Mouse (Mus musculus): ENCODE data around the gene Tex37. TPM values are rescaled to one million over a fixed set of nuclear protein-coding genes. Genes with fewer than 3 reads are reported as not detected.
A peak's percentile ranks its signal among the peaks of the same experiment; 100 is the strongest.

The Tex37 gene
- not detected in 2 replicates for polyA plus RNA-seq (2012; ENCODE audit: insufficient read depth, insufficient read length, low replicate concordance, missing spikeins)

DNA sequence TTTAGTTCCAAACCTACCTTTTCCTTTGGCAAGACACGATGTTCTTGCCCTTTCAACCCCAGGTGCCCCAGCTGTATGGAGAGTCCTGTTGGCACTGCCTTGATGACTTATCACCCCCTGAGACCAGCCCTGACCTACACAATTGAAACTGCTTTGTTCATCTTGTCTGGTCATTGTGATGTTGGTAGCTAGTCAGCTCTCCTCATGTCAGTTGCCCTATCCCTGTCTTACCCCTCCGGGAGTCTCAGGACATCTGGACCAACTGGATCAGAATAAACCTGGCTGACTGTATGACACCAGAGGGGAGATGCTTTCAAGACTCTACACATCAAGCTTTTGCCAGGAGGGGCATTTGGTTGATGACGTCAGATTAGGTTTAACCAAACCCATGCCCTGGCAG is at the start of gene Tex37:
Tex37 (minus strand) TSS at position 101 of the 400 bp plus-strand sequence.
- peaks cover 6% of the 10 kb centered on the region; the same call in 1 of the 2 replicates for H3K4me1 ChIP-seq (ENCODE audit: control insufficient read depth, insufficient read depth, low read length)
- no peak within 1 kb of the TSS for H3K27ac ChIP-seq (ENCODE audit: insufficient read depth, low read depth, low read length)
- TF ChIP-seq POLR2A (IDR thresholded peaks at IDR 0.05; ENCODE audit: insufficient read depth, low read depth, low read length) (no peak), CTCF (IDR thresholded peaks at IDR 0.05; ENCODE audit: insufficient read depth, low read depth, low read length) (no peak)
- H3K4me3 ChIP-seq (ENCODE audit: insufficient read depth, low read depth, low read length): no peak within 1 kb of the TSS
- 89% methylated on average over 3 of the region's 3 CpGs for WGBS

GRCm38 (mm10) chr6:70968291-70968690 is 49.6 kb upstream of the Tex37 start:
- 82% methylated on average over 4 of the region's 4 CpGs for WGBS
- H3K4me1 ChIP-seq (ENCODE audit: control insufficient read depth, insufficient read depth, low read length): peaks cover 5% of the 10 kb centered on the region; the same call in 1 of the 2 replicates
- no peak overlapping the region for H3K27ac ChIP-seq (ENCODE audit: insufficient read depth, low read depth, low read length)
- no peak overlapping the region for H3K4me3 ChIP-seq (ENCODE audit: insufficient read depth, low read depth, low read length)
- TF ChIP-seq CTCF (IDR thresholded peaks at IDR 0.05; ENCODE audit: insufficient read depth, low read depth, low read length) (no peak), POLR2A (IDR thresholded peaks at IDR 0.05; ENCODE audit: insufficient read depth, low read depth, low read length) (no peak)

DNA sequence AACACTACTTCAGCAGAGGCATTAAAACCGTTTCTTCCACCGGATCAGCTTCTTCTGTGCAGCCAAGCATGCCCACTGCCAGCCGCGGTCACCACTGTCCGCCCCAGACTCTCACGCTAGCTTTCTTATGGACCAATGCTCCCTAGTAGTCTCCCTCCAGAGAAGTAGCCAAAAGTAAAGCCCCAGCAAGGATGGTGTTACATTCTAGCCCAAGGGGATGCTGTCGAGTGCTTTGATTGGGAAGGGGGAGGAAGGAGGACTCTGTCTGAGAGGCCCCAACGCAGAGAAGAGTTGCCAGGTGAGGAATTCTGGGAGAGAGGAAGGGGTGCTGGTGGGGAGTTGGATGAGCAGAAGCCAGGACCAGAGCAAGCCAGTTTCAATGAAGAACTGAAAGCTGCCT is 48.7 kb upstream of the Tex37 start:
- H3K4me3 ChIP-seq (ENCODE audit: insufficient read depth, low read depth, low read length): no peak overlapping the region
- WGBS: 4% methylated on average over 8 of the region's 8 CpGs
- TF ChIP-seq CTCF (IDR thresholded peaks at IDR 0.05; ENCODE audit: insufficient read depth, low read depth, low read length): no peak
- TF ChIP-seq POLR2A (IDR thresholded peaks at IDR 0.05; ENCODE audit: insufficient read depth, low read depth, low read length): no peak
- H3K4me1 ChIP-seq (ENCODE audit: control insufficient read depth, insufficient read depth, low read length): peaks cover 5% of the 10 kb centered on the region; the same call in 1 of the 2 replicates
- no peak overlapping the region for H3K27ac ChIP-seq (ENCODE audit: insufficient read depth, low read depth, low read length)

GRCm38 (mm10) chr6:70965694-70966093 is 47.0 kb upstream of the Tex37 start:
- no peak for TF ChIP-seq CTCF (IDR thresholded peaks at IDR 0.05; ENCODE audit: insufficient read depth, low read depth, low read length)
- TF ChIP-seq POLR2A (IDR thresholded peaks at IDR 0.05; ENCODE audit: insufficient read depth, low read depth, low read length): no peak
- Histone ChIP-seq H3K4me3 (ENCODE audit: insufficient read depth, low read depth, low read length) (no peak overlapping the region), H3K4me1 (ENCODE audit: control insufficient read depth, insufficient read depth, low read length) (peaks cover 5% of the 10 kb centered on the region; the same call in 1 of the 2 replicates), H3K27ac (ENCODE audit: insufficient read depth, low read depth, low read length) (no peak overlapping the region)
- 44% methylated on average over 7 of the region's 7 CpGs for WGBS

DNA sequence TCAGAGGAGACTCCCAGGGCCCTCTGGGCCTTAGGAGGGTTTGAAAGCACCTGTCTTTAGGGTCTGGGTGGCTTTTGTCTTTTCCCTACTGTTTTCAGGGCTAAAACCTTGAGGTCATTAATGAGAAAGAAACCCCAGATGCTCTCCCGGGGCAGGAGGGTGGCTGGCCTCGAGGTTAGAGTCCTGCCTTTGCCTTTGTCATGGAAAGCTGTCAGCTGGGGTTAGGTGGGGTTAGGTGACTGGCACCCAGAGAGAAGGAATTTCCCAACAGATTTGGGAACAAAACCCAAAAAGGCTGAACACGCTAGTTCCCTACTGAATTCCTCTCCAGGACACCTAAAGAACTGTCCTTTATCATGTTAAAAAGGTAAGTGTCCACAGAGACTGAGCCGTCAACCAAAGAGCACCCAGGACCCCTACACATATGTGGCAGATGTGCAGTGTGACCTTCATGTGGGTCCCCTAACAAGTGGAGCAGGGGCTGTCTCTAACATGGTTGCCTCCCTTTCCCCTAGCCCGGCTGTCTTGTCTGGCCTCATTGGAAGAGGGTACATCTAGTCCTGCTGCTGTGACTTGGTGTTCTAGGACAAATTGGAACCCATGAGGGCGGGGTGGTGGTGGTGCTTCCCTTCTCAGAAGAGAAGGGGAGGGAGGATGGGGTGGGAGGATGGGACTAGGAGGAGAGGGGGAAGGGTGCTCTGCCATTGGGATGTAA is 45.5 kb upstream of the Tex37 start:
- WGBS: 67% methylated on average over 6 of the region's 6 CpGs
- H3K4me1 ChIP-seq (ENCODE audit: control insufficient read depth, insufficient read depth, low read length): peaks cover 5% of the 10 kb centered on the region; the same call in 1 of the 2 replicates
- TF ChIP-seq POLR2A (IDR thresholded peaks at IDR 0.05; ENCODE audit: insufficient read depth, low read depth, low read length) (no peak), CTCF (IDR thresholded peaks at IDR 0.05; ENCODE audit: insufficient read depth, low read depth, low read length) (no peak)
- H3K27ac ChIP-seq (ENCODE audit: insufficient read depth, low read depth, low read length): no peak overlapping the region
- H3K4me3 ChIP-seq (ENCODE audit: insufficient read depth, low read depth, low read length): no peak overlapping the region

- Histone ChIP-seq H3K4me3 (ENCODE audit: insufficient read depth, low read depth, low read length) (no peak overlapping the region), H3K27ac (ENCODE audit: insufficient read depth, low read depth, low read length) (no peak overlapping the region), H3K4me1 (ENCODE audit: control insufficient read depth, insufficient read depth, low read length) (peaks cover 12% of the 10 kb centered on the region)
- TF ChIP-seq CTCF (IDR thresholded peaks at IDR 0.05; ENCODE audit: insufficient read depth, low read depth, low read length) (no peak), POLR2A (IDR thresholded peaks at IDR 0.05; ENCODE audit: insufficient read depth, low read depth, low read length) (no peak)
- WGBS: 26% methylated on average over 7 of the region's 7 CpGs
Observed at GRCm38 (mm10) chr6:70957341-70957940, 38.7 kb upstream of the Tex37 start.

GRCm38 (mm10) chr6:70956936-70957335 is 38.2 kb upstream of the Tex37 start:
- 2% methylated on average over 34 of the region's 34 CpGs for WGBS
- Histone ChIP-seq H3K4me3 (ENCODE audit: insufficient read depth, low read depth, low read length) (no peak overlapping the region; the same call in 1 of the 2 replicates), H3K4me1 (ENCODE audit: control insufficient read depth, insufficient read depth, low read length) (peaks cover 12% of the 10 kb centered on the region), H3K27ac (ENCODE audit: insufficient read depth, low read depth, low read length) (no peak overlapping the region)
- TF ChIP-seq POLR2A (IDR thresholded peaks at IDR 0.05; ENCODE audit: insufficient read depth, low read depth, low read length): no peak

- WGBS: 2% methylated on average over 67 of the region's 67 CpGs
- no peak within 1 kb of the TSS for H3K27ac ChIP-seq (ENCODE audit: insufficient read depth, low read depth, low read length)
- peaks cover 12% of the 10 kb centered on the region for H3K4me1 ChIP-seq (ENCODE audit: control insufficient read depth, insufficient read depth, low read length)
- H3K4me3 ChIP-seq (ENCODE audit: insufficient read depth, low read depth, low read length): peak within 1 kb of the TSS; percentile 3; the same call in 1 of the 2 replicates
- no peak for TF ChIP-seq CTCF (IDR thresholded peaks at IDR 0.05; ENCODE audit: insufficient read depth, low read depth, low read length)
- TF ChIP-seq POLR2A (IDR thresholded peaks at IDR 0.05; ENCODE audit: insufficient read depth, low read depth, low read length): no peak
Observed at GRCm38 (mm10) chr6:70956285-70956912, 37.7 kb upstream of the Tex37 start, which contains the start of gene Foxi3. Gene Foxi3, plus strand, starts transcription at chr6:70956531.

GRCm38 (mm10) chr6:70955841-70956240 is 37.1 kb upstream of the Tex37 start:
- H3K4me3 ChIP-seq (ENCODE audit: insufficient read depth, low read depth, low read length): no peak overlapping the region
- 4% methylated on average over 12 of the region's 12 CpGs for WGBS
- TF ChIP-seq CTCF (IDR thresholded peaks at IDR 0.05; ENCODE audit: insufficient read depth, low read depth, low read length) (no peak), POLR2A (IDR thresholded peaks at IDR 0.05; ENCODE audit: insufficient read depth, low read depth, low read length) (no peak)

More at GRCm38 (mm10) chr6:70955841-70956240, 37.1 kb upstream of the Tex37 start:
- Histone ChIP-seq H3K4me1 (ENCODE audit: control insufficient read depth, insufficient read depth, low read length) (peaks cover 12% of the 10 kb centered on the region), H3K27ac (ENCODE audit: insufficient read depth, low read depth, low read length) (no peak overlapping the region)
